Mouse (Mus musculus) E14TG2a.4 (cell line): ENCODE measurements around the gene Timeless.

Experiments used
- CTCF ChIP-seq: conservative IDR thresholded peaks from 2 replicates; pipeline ENCODE4 v1.5.1; 2014; ENCODE audit warnings: low read length
- NANOG ChIP-seq: IDR thresholded peaks from 2 replicates; pipeline ENCODE4 v1.6.1; 2014; ENCODE audit warnings: borderline replicate concordance, low read length, mixed read lengths
- POU5F1 ChIP-seq: IDR thresholded peaks from 2 replicates; pipeline ENCODE4 v1.6.1; 2014; ENCODE audit warnings: low read length, borderline replicate concordance

- no peak for TF ChIP-seq CTCF
- no peak for TF ChIP-seq POU5F1
- no peak for TF ChIP-seq NANOG
Measured at GRCm38 (mm10) chr10:128201856-128202255, 30.0 kb upstream of the Timeless start.
